Mouse (Mus musculus) heart, embryonic 12.5 days (tissue): ENCODE measurements around the gene Ttc39d. TPM values are rescaled to one million over a fixed set of nuclear protein-coding genes. Genes with fewer than 3 reads are reported as not detected.
"Not testable (repeated sequence)": the region's sequence is repeated elsewhere in the genome, so short reads cannot be mapped to it uniquely, and the experiment has no call there.

Experiments used
- ATAC-seq: fragments of 200-750 bp; cut with Nextera tagmentation; 2 replicates; pipeline ENCODE4 v1.8.0; 2017; ENCODE audit warnings: moderate TSS enrichment, moderate library complexity; ENCODE audit not compliant: insufficient number of reproducible peaks, low FRiP score
- H3K27ac ChIP-seq: fragments of 300-500 bp; sonication (generic); 2 replicates; pipeline ENCODE4 v1.5.1; 2016; ENCODE audit warnings: mild to moderate bottlenecking, moderate library complexity; ENCODE audit not compliant: poor library complexity, severe bottlenecking
- H3K27me3 ChIP-seq: fragments of 300-500 bp; sonication (generic); replicated peaks from 2 replicates; pipeline ENCODE4 v1.6.1; 2016; ENCODE audit warnings: mild to moderate bottlenecking, moderate library complexity
- H3K36me3 ChIP-seq: fragments of 300-500 bp; sonication (generic); 2 replicates; pipeline ENCODE4 v1.6.1; 2016; ENCODE audit warnings: mild to moderate bottlenecking, moderate library complexity
- H3K4me1 ChIP-seq: fragments of 300-500 bp; sonication (generic); replicated peaks from 2 replicates; pipeline ENCODE4 v1.6.1; 2016; ENCODE audit warnings: mild to moderate bottlenecking
- H3K4me2 ChIP-seq: fragments of 300-500 bp; sonication (generic); 2 replicates; pipeline ENCODE4 v1.6.1; 2016; ENCODE audit warnings: mild to moderate bottlenecking, moderate library complexity
- H3K4me3 ChIP-seq: fragments of 300-500 bp; sonication (generic); 2 replicates; pipeline ENCODE4 v1.5.1; 2016; ENCODE audit warnings: mild to moderate bottlenecking
- H3K9ac ChIP-seq: fragments of 300-500 bp; sonication (generic); 2 replicates; pipeline ENCODE4 v1.6.1; 2016; ENCODE audit warnings: mild to moderate bottlenecking, moderate library complexity
- H3K9me3 ChIP-seq: fragments of 300-500 bp; sonication (generic); replicated peaks from 2 replicates; pipeline ENCODE4 v1.6.1; 2016; ENCODE audit warnings: mild to moderate bottlenecking, moderate library complexity
- WGBS: fragments of 180-500 bp; shearing (Covaris S2); methylation state at CpG from one replicate; pipeline ENCODE4 v1.1.7; 2016; 5-methylcytosine and 5-hydroxymethylcytosine counted together
- polyA plus RNA-seq: library from polyadenylated mRNA; unstranded; fragments of >200 nt; fragmentation: Nextera tagmentation; extraction: Ambion mirVana; gene quantifications from 2 replicates; pipeline ENCODE4 v1.2.1, GENCODE M21; 2016

Gene Ttc39d
- polyA plus RNA-seq, 1 experiment from 2014 or later = 0.06 TPM

- Histone ChIP-seq H3K9me3 (no peaks in the 10 kb centered on the region), H3K4me1 (peaks cover 6% of the 10 kb centered on the region; the same call in 1 of the 2 replicates), H3K4me3 (no peak overlapping the region), H3K9ac (no peak overlapping the region), H3K27me3 (no peaks in the 10 kb centered on the region), H3K27ac (no peak overlapping the region), H3K36me3 (peaks cover 62% of the 10 kb centered on the region), H3K4me2 (no peak overlapping the region)
- no peak; the same call in 1 of the 2 replicates for ATAC-seq
- 79% methylated on average over 3 of the region's 3 CpGs for WGBS
Observed at GRCm38 (mm10) chr17:80199160-80199778, 8.0 kb upstream of the Ttc39d start.

DNA sequence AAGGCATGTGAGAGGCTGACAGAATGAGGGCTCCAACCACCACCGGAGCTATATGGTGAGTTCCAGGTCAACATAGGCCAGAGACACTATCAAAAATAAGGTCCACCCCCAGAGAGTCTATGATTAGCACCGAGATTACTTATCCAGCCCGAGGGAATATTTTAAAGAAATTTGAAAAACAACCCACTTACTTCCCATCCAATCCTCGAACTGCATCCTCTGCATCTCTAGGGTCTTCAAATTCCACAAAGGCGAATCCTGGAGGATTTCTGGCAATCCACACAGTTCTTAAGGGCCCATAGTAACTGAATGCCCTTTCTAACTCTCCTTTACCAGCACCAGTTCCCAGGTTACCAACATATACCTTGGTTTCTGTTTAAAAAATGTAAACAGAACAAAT lies 1.6 kb upstream of the Ttc39d start:
- 16% methylated on average over 5 of the region's 5 CpGs for WGBS

DNA sequence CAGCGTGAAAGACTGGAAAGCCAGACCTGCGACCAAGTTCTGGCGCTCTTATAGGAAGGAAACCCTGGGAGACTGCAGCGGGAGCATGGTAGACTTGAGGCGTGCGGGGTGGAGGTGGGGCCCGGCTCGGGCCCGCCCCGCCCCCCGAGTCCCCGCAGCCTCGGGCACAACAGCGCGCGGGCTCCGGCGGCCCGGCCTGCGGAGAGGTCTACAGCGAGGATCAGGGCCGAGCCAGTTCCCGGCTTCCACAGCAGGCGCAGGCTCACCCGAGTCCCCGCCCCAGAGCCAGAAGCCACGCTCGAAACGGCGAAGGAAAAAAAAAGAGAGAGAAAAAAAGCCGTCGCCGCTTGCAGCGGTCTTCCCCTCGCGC lies 974 bp upstream of the Ttc39d start:
- peak overlapping the region; percentile 99 for H3K27ac ChIP-seq
- H3K4me2 ChIP-seq = peak overlapping the region; percentile 95
- peaks cover 29% of the 10 kb centered on the region for H3K36me3 ChIP-seq
- no peaks in the 10 kb centered on the region for H3K27me3 ChIP-seq
- H3K4me3 ChIP-seq = peak overlapping the region; percentile 91
- ATAC-seq = peak; percentile 80
- peaks cover 9% of the 10 kb centered on the region; the same call in 1 of the 2 replicates for H3K4me1 ChIP-seq
- WGBS = 0% methylated on average over 36 of the region's 36 CpGs
- peak overlapping the region; percentile 97 for H3K9ac ChIP-seq
- no peaks in the 10 kb centered on the region for H3K9me3 ChIP-seq

More for the DNA sequence above, 1.6 kb upstream of the Ttc39d start:
- Histone ChIP-seq H3K9me3 (no peaks in the 10 kb centered on the region), H3K9ac (peak overlapping the region; percentile 97), H3K27ac (0 out of 2 replicates have a peak overlapping the region, but pooled peaks have one; percentile 99), H3K27me3 (no peaks in the 10 kb centered on the region), H3K4me1 (peaks cover 9% of the 10 kb centered on the region; the same call in 1 of the 2 replicates), H3K4me2 (peak overlapping the region; percentile 95), H3K4me3 (peak overlapping the region; percentile 91), H3K36me3 (peaks cover 31% of the 10 kb centered on the region)
- ATAC-seq = no peak

DNA sequence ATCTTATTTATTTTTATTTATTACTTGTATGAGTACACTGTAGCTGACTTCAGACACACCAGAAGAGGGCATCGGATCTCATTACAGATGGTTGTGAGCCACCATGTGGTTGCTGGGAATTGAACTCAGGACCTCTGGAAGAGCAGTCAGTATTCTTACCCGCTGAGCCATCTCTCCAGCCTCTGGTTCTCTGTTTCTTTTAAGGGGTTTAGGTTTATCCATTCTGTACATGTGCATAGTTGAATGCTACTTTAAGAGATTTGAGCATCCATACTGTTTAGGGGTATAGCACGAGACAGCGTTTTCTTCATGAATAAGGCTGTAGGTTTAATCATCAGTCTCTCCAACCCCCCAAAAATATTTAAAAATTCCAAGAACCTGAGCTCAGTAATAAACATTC lies 6.7 kb downstream of the Ttc39d start:
- not testable (repeated sequence) for H3K36me3 ChIP-seq, ATAC-seq, H3K9ac ChIP-seq, H3K4me1 ChIP-seq, H3K9me3 ChIP-seq, H3K4me2 ChIP-seq, H3K4me3 ChIP-seq, H3K27ac ChIP-seq, H3K27me3 ChIP-seq
- 85% methylated on average over 4 of the region's 4 CpGs for WGBS

- 49% methylated on average over 2 of the region's 2 CpGs for WGBS
- 0 out of 2 replicates have a peak, but pooled peaks cover 8% of the 10 kb centered on the region for H3K4me1 ChIP-seq
- ATAC-seq = no peak
- H3K4me3 ChIP-seq = no peak overlapping the region
- H3K9me3 ChIP-seq = no peaks in the 10 kb centered on the region
- H3K4me2 ChIP-seq = no peak overlapping the region
- no peaks in the 10 kb centered on the region for H3K27me3 ChIP-seq
- no peak overlapping the region for H3K9ac ChIP-seq
- H3K36me3 ChIP-seq = no peaks in the 10 kb centered on the region
- H3K27ac ChIP-seq = no peak overlapping the region
Observed at GRCm38 (mm10) chr17:80220131-80220530, 12.9 kb downstream of the Ttc39d start.

DNA sequence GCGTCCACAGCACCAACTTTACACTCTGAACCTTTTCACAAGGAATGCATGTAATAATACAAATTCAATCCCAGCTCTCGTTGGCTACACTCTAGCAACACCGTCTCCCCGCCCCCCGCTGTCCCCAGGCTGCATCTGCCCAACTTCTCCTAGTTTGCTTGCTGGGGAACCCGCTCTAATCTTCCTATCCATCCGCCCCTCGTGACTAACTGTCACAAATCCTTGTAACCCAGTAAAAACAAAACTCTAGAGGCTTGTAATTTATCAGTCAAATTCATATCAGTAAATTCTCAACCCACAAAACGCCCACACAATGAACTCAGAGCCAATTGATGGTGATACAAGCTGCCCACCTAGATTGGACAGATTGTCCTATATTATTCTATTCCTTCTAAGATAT lies 13.9 kb downstream of the Ttc39d start:
- Histone ChIP-seq H3K4me2 (no peak overlapping the region), H3K4me1 (0 out of 2 replicates have a peak, but pooled peaks cover 8% of the 10 kb centered on the region), H3K36me3 (no peaks in the 10 kb centered on the region), H3K9me3 (no peaks in the 10 kb centered on the region), H3K4me3 (no peak overlapping the region), H3K27me3 (no peaks in the 10 kb centered on the region), H3K9ac (no peak overlapping the region), H3K27ac (no peak overlapping the region)
- no peak for ATAC-seq
- 62% methylated on average over 9 of the region's 9 CpGs for WGBS

DNA sequence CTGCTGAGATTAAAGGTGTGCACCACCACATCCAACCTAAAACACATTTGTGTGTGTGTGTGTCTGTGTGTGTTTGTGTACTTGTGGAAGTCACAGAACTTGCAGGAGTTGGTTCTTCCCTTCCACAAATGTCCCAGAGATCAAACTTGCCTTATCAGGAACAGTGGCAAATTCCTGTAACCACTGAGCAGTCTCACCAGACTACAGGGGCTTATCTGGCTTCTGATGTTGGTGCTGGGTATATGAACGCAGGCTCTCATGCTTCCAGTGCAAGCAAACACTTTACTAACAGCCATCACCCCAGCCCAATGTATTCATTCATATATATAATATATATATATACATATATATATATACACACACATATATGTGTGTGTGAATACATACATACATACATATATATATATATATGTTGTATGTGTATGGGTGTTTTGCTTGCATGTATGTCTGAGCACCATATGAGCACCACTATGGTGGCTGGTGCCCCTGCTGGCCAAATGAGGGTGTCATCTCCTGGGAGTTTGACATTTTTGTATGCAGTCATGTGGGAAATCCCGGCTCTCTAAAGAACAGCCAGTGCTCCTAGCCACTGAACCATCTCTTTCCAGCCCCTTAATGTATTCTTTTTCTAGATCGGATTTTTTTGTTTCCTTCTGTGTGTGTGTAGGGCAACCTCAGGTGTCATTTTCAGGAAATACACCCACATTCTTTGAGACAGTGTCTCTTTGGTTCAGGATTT lies 14.8 kb downstream of the Ttc39d start:
- no peaks in the 10 kb centered on the region for H3K9me3 ChIP-seq
- no peaks in the 10 kb centered on the region for H3K36me3 ChIP-seq
- no peaks in the 10 kb centered on the region for H3K27me3 ChIP-seq
- WGBS = 68% methylated on average over 3 of the region's 3 CpGs
- no peak overlapping the region for H3K9ac ChIP-seq
- ATAC-seq = no peak
- 0 out of 2 replicates have a peak, but pooled peaks cover 8% of the 10 kb centered on the region for H3K4me1 ChIP-seq
- no peak overlapping the region for H3K27ac ChIP-seq
- H3K4me2 ChIP-seq = no peak overlapping the region
- no peak overlapping the region for H3K4me3 ChIP-seq

GRCm38 (mm10) chr17:80223829-80224228 lies 16.6 kb downstream of the Ttc39d start:
- Histone ChIP-seq H3K36me3 (peaks cover 13% of the 10 kb centered on the region; the same call in 1 of the 2 replicates), H3K9me3 (no peaks in the 10 kb centered on the region), H3K4me1 (0 out of 2 replicates have a peak, but pooled peaks cover 8% of the 10 kb centered on the region), H3K27me3 (no peaks in the 10 kb centered on the region), H3K9ac (peak overlapping the region; percentile 78), H3K27ac (peak overlapping the region; percentile 86; the same call in 1 of the 2 replicates), H3K4me2 (peak overlapping the region; percentile 83), H3K4me3 (peak overlapping the region; percentile 63)
- WGBS = 7% methylated on average over 9 of the region's 9 CpGs
- ATAC-seq = peak; percentile 23; the same call in 1 of the 2 replicates

DNA sequence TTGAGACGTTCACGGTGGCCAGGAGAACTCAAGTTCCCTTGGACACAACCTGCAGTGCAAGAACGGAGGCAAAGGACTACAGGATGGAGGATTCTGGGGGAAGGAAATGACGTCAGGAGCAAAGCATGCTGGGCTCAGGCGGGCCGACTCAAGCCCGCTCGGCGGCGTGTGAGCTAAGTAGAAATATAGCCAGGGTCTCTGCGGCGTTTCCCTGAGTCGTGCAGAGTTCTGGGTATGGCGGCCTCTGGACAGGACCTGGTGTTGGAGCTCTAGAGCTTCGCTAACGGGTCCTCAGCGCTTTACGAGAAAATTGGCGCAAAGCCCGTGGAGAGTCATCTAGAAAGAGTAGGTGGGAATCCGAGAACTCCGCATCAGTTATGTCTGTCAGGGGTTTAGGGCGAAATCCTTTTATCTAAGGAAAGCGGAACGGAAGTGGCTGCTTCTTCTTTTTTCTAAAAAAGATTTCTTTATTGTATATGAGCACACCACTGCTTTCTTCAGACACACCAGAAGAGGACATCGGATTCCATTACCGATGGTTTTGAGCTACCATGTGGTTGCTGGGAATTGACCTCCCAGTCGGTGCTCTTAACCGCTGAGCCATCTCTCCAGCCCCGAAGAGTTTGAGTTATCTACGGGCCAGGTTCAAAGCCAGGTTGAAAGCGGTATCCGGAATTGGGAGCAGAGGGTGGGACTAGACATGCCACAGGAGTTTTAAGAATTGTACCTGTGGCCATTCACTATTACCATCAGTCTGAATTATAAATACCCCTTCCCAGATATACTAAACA lies 17.3 kb downstream of the Ttc39d start, which contains the start of gene Gemin6:
Gene Gemin6 (plus strand): TSS at position 116 of the 791 bp plus-strand sequence.
- 0 out of 2 replicates have a peak, but pooled peaks cover 8% of the 10 kb centered on the region for H3K4me1 ChIP-seq
- peak within 1 kb of the TSS; percentile 78 for H3K9ac ChIP-seq
- H3K36me3 ChIP-seq = peaks cover 20% of the 10 kb centered on the region; the same call in 1 of the 2 replicates
- ATAC-seq = peak; percentile 93
- peak within 1 kb of the TSS; percentile 86 for H3K27ac ChIP-seq
- H3K4me2 ChIP-seq = peak within 1 kb of the TSS; percentile 83
- no peaks in the 10 kb centered on the region for H3K9me3 ChIP-seq
- H3K27me3 ChIP-seq = no peaks in the 10 kb centered on the region
- WGBS = under 1% methylated on average over 33 of the region's 33 CpGs
- H3K4me3 ChIP-seq = peak within 1 kb of the TSS; percentile 63

DNA sequence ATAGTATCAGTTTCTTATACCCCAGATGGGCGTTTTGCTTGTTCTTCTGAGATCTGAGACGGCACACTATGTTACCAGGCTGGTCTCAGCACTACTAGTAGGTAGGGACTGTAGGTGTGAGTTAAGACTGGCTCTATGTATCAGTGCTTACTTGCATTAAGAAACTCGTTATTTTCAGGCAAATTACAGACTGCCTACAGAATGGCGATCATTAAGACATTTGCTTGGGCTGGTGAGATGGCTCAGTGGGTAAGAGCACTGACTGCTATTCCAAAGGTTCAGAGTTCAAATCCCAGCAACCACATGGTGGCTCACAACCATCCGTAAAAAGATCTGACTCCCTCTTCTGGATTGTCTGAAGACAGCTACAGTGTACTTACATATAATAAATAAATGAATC lies 17.9 kb downstream of the Ttc39d start:
- Histone ChIP-seq H3K9ac (peak overlapping the region; percentile 78), H3K27ac (peak overlapping the region; percentile 86; the same call in 1 of the 2 replicates), H3K4me3 (peak overlapping the region; percentile 63), H3K36me3 (peaks cover 20% of the 10 kb centered on the region; the same call in 1 of the 2 replicates), H3K4me2 (peak overlapping the region; percentile 83)
- H3K27me3 ChIP-seq, H3K4me1 ChIP-seq, H3K9me3 ChIP-seq, ATAC-seq: not testable (repeated sequence)
- 54% methylated on average over 5 of the region's 5 CpGs for WGBS
